Mouse (Mus musculus) thymus, adult 18-20 months (tissue): Measurements from ENCODE around the gene Pla2g15.

ENCODE experiments used
- DNase-seq, 2 experiments: peaks; one replicate each; pipeline ENCODE4 v3.0.0; 2022; ENCODE audit warnings: mixed read lengths in 2 of 2

The Pla2g15 gene

GRCm38 (mm10) chr8:106136156-106137130, 13.8 kb upstream of the Pla2g15 start, which contains the start of gene Esrp2:
Gene Esrp2 (minus strand): TSS chr8:106136974.
- peak; percentile 48 to 54 for DNase-seq

- DNase-seq, result no peak
These were observed 12.8 kb upstream of the Pla2g15 start for GRCm38 (mm10) chr8:106137218-106137905.

GRCm38 (mm10) chr8:106137906-106138477, 12.2 kb upstream of the Pla2g15 start:
- DNase-seq, result no peak

GRCm38 (mm10) chr8:106138616-106139015, 11.6 kb upstream of the Pla2g15 start:
- DNase-seq, result no peak

GRCm38 (mm10) chr8:106140191-106140590, 10.0 kb upstream of the Pla2g15 start:
- DNase-seq, result no peak

- peak; percentile 52 to 64 for DNase-seq
These were observed 9.4 kb upstream of the Pla2g15 start for GRCm38 (mm10) chr8:106140769-106141168.

- no peak for DNase-seq
These were observed 4.9 kb upstream of the Pla2g15 start for GRCm38 (mm10) chr8:106145331-106145730.

GRCm38 (mm10) chr8:106146014-106146413, 4.2 kb upstream of the Pla2g15 start:
- no peak for DNase-seq

GRCm38 (mm10) chr8:106147868-106148565, 2.2 kb upstream of the Pla2g15 start:
- no peak for DNase-seq

- DNase-seq, result no peak
These were observed 1.2 kb upstream of the Pla2g15 start for GRCm38 (mm10) chr8:106149025-106149424.

GRCm38 (mm10) chr8:106150653-106151000, 428 bp downstream of the Pla2g15 start:
- DNase-seq, result no peak

- no peak for DNase-seq
These were observed 842 bp downstream of the Pla2g15 start for GRCm38 (mm10) chr8:106151041-106151440.

- DNase-seq, result no peak
These were observed 2.7 kb downstream of the Pla2g15 start for GRCm38 (mm10) chr8:106152876-106153275.

GRCm38 (mm10) chr8:106157419-106157818, 7.2 kb downstream of the Pla2g15 start:
- DNase-seq, result no peak

GRCm38 (mm10) chr8:106158381-106158780, 8.2 kb downstream of the Pla2g15 start:
- no peak for DNase-seq

GRCm38 (mm10) chr8:106159876-106160275, 9.7 kb downstream of the Pla2g15 start:
- no peak for DNase-seq

- no peak for DNase-seq
These were observed 13.1 kb downstream of the Pla2g15 start for GRCm38 (mm10) chr8:106163251-106163650.

GRCm38 (mm10) chr8:106165460-106165859, 15.3 kb downstream of the Pla2g15 start:
- peak in 1 of 2 experiments; percentile 53 for DNase-seq

- peak; percentile 83 for DNase-seq
These were observed 18.3 kb downstream of the Pla2g15 start, which contains the start of gene Slc7a6 for GRCm38 (mm10) chr8:106168356-106169016. Gene Slc7a6 (plus strand): TSS chr8:106168857.

- DNase-seq, result peak in 1 of 2 experiments; percentile 52
These were observed 19.1 kb downstream of the Pla2g15 start for GRCm38 (mm10) chr8:106169017-106169933.

GRCm38 (mm10) chr8:106169934-106170480, 19.8 kb downstream of the Pla2g15 start:
- no peak for DNase-seq
